Mouse (Mus musculus): ENCODE measurements at regions not wholly inside any gene's neighbourhood (a gene's known extent, or its start where the extent isn't known, plus 50 kb on each side); places are given as distances from the start of the nearest gene placed in this dataset. TPM values are rescaled to one million over a fixed set of nuclear protein-coding genes. Genes with fewer than 3 reads are reported as not detected.

GRCm38 (mm10) chr2:56909096-56909865 lies 214.5 kb downstream of the Nr4a2 start:
- no peaks in the 10 kb centered on the region for H3K4me1 ChIP-seq (ENCODE audit: control insufficient read depth, insufficient read depth)
- H3K36me3 ChIP-seq (replicated peaks; ENCODE audit: control insufficient read depth, insufficient read depth, low read length): no peaks in the 10 kb centered on the region
- DNase-seq (ENCODE audit: low spot score): no peak
- H3K4me2 ChIP-seq (ENCODE audit: low read depth, low read length): no peak overlapping the region
- no peak overlapping the region for H3K4me3 ChIP-seq (ENCODE audit: low read depth, low read length)
- H3K9me3 ChIP-seq (replicated peaks; ENCODE audit: control insufficient read depth, low read length): no peaks in the 10 kb centered on the region
- no peaks in the 10 kb centered on the region for H3K27me3 ChIP-seq (ENCODE audit: control insufficient read depth, insufficient read depth, low read length)
- no peak overlapping the region for H3K27ac ChIP-seq (ENCODE audit: low read depth)
- WGBS: 61% methylated on average over 2 of the region's 2 CpGs
- no peak overlapping the region for H3K9ac ChIP-seq (replicated peaks; ENCODE audit: low read depth, low read length)
- ATAC-seq (ENCODE audit: insufficient read depth, low read depth): no peak
- TF ChIP-seq EP300 (IDR thresholded peaks at IDR 0.05; ENCODE audit: low read depth) (no peak), CTCF (IDR thresholded peaks at IDR 0.05; ENCODE audit: low read depth) (no peak)

GRCm38 (mm10) chr2:56885181-56885580 lies 238.6 kb downstream of the Nr4a2 start:
- WGBS: 68% methylated on average over 3 of the region's 3 CpGs
- Histone ChIP-seq H3K4me2 (ENCODE audit: low read depth, low read length) (no peak overlapping the region), H3K4me1 (ENCODE audit: control insufficient read depth, insufficient read depth) (no peaks in the 10 kb centered on the region), H3K27ac (ENCODE audit: low read depth) (no peak overlapping the region), H3K4me3 (ENCODE audit: low read depth, low read length) (no peak overlapping the region), H3K36me3 (replicated peaks; ENCODE audit: control insufficient read depth, insufficient read depth, low read length) (no peaks in the 10 kb centered on the region), H3K27me3 (ENCODE audit: control insufficient read depth, insufficient read depth, low read length) (no peaks in the 10 kb centered on the region), H3K9ac (replicated peaks; ENCODE audit: low read depth, low read length) (no peak overlapping the region), H3K9me3 (replicated peaks; ENCODE audit: control insufficient read depth, low read length) (no peaks in the 10 kb centered on the region)
- DNase-seq (ENCODE audit: low spot score): no peak
- ATAC-seq (ENCODE audit: insufficient read depth, low read depth): no peak
- no peak for TF ChIP-seq CTCF (IDR thresholded peaks at IDR 0.05; ENCODE audit: low read depth)
- TF ChIP-seq EP300 (IDR thresholded peaks at IDR 0.05; ENCODE audit: low read depth): no peak

- WGBS: 71% methylated on average over 2 of the region's 2 CpGs
- no peak overlapping the region for H3K27ac ChIP-seq (ENCODE audit: low read depth)
- ATAC-seq (ENCODE audit: insufficient read depth, low read depth): no peak
- no peak for DNase-seq (ENCODE audit: low spot score)
- no peak overlapping the region for H3K9ac ChIP-seq (replicated peaks; ENCODE audit: low read depth, low read length)
- no peak for TF ChIP-seq EP300 (IDR thresholded peaks at IDR 0.05; ENCODE audit: low read depth)
- TF ChIP-seq CTCF (IDR thresholded peaks at IDR 0.05; ENCODE audit: low read depth): no peak
- H3K9me3 ChIP-seq (replicated peaks; ENCODE audit: control insufficient read depth, low read length): no peaks in the 10 kb centered on the region
- H3K4me3 ChIP-seq (ENCODE audit: low read depth, low read length): no peak overlapping the region
- H3K36me3 ChIP-seq (replicated peaks; ENCODE audit: control insufficient read depth, insufficient read depth, low read length): no peaks in the 10 kb centered on the region
- H3K4me1 ChIP-seq (ENCODE audit: control insufficient read depth, insufficient read depth): no peaks in the 10 kb centered on the region
- H3K27me3 ChIP-seq (ENCODE audit: control insufficient read depth, insufficient read depth, low read length): no peaks in the 10 kb centered on the region
- H3K4me2 ChIP-seq (ENCODE audit: low read depth, low read length): no peak overlapping the region
Measured at GRCm38 (mm10) chr2:56860776-56861175, 263.0 kb downstream of the Nr4a2 start.

GRCm38 (mm10) chr2:56820551-56820950 lies 303.3 kb downstream of the Nr4a2 start:
- no peaks in the 10 kb centered on the region for H3K9me3 ChIP-seq (replicated peaks; ENCODE audit: control insufficient read depth, low read length)
- TF ChIP-seq EP300 (IDR thresholded peaks at IDR 0.05; ENCODE audit: low read depth) (no peak), CTCF (IDR thresholded peaks at IDR 0.05; ENCODE audit: low read depth) (no peak)
- no peak overlapping the region for H3K9ac ChIP-seq (replicated peaks; ENCODE audit: low read depth, low read length)
- no peak overlapping the region for H3K4me2 ChIP-seq (ENCODE audit: low read depth, low read length)
- 64% methylated on average over 4 of the region's 4 CpGs for WGBS
- no peaks in the 10 kb centered on the region for H3K36me3 ChIP-seq (replicated peaks; ENCODE audit: control insufficient read depth, insufficient read depth, low read length)
- H3K4me3 ChIP-seq (ENCODE audit: low read depth, low read length): no peak overlapping the region
- H3K4me1 ChIP-seq (ENCODE audit: control insufficient read depth, insufficient read depth): no peaks in the 10 kb centered on the region
- DNase-seq (ENCODE audit: low spot score): no peak
- H3K27me3 ChIP-seq (ENCODE audit: control insufficient read depth, insufficient read depth, low read length): no peaks in the 10 kb centered on the region
- H3K27ac ChIP-seq (ENCODE audit: low read depth): no peak overlapping the region
- no peak for ATAC-seq (ENCODE audit: insufficient read depth, low read depth)

- ATAC-seq (ENCODE audit: insufficient read depth, low read depth) (no peak), DNase-seq (ENCODE audit: low spot score) (no peak)
- no peaks in the 10 kb centered on the region for H3K27me3 ChIP-seq (ENCODE audit: control insufficient read depth, insufficient read depth, low read length)
- TF ChIP-seq CTCF (IDR thresholded peaks at IDR 0.05; ENCODE audit: low read depth) (no peak), EP300 (IDR thresholded peaks at IDR 0.05; ENCODE audit: low read depth) (no peak)
- H3K27ac ChIP-seq (ENCODE audit: low read depth): no peak overlapping the region
- no peaks in the 10 kb centered on the region for H3K9me3 ChIP-seq (replicated peaks; ENCODE audit: control insufficient read depth, low read length)
- H3K4me1 ChIP-seq (ENCODE audit: control insufficient read depth, insufficient read depth): no peaks in the 10 kb centered on the region
- H3K4me3 ChIP-seq (ENCODE audit: low read depth, low read length): no peak overlapping the region
- no peak overlapping the region for H3K9ac ChIP-seq (replicated peaks; ENCODE audit: low read depth, low read length)
- H3K36me3 ChIP-seq (replicated peaks; ENCODE audit: control insufficient read depth, insufficient read depth, low read length): no peaks in the 10 kb centered on the region
- 57% methylated on average over 2 of the region's 2 CpGs for WGBS
- H3K4me2 ChIP-seq (ENCODE audit: low read depth, low read length): no peak overlapping the region
Measured at GRCm38 (mm10) chr2:56784808-56785207, 339.0 kb downstream of the Nr4a2 start.

Small RNAs in the stretch of these regions (microRNA-seq; reads per million reads assigned to microRNA genes)
- not detected for gene Mir195b

All from heart, postnatal 0 days (tissue).